Mouse (Mus musculus) limb, embryonic 10.5 days (tissue): ENCODE measurements around the gene Tmem196. TPM values are rescaled to one million over a fixed set of nuclear protein-coding genes. Genes with fewer than 3 reads are reported as not detected.
A peak's percentile ranks its signal among the peaks of the same experiment; 100 is the strongest.
"Not testable (repeated sequence)": the region's sequence is repeated elsewhere in the genome, so short reads cannot be mapped to it uniquely, and the experiment has no call there.

Experiments
- DNase-seq: peaks from one replicate; pipeline ENCODE4 v3.0.0-alpha.2; 2017; ENCODE audit warnings: low spot score
- H3K27ac ChIP-seq: fragments of 300-500 bp; sonication (generic); 2 replicates; pipeline ENCODE4 v1.5.1; 2016; ENCODE audit warnings: mild to moderate bottlenecking
- H3K27me3 ChIP-seq: fragments of 300-500 bp; sonication (generic); 2 replicates; pipeline ENCODE4 v1.6.1; 2016; ENCODE audit warnings: low read depth, mild to moderate bottlenecking; ENCODE audit not compliant: poor library complexity, severe bottlenecking
- H3K36me3 ChIP-seq: fragments of 300-500 bp; sonication (generic); 2 replicates; pipeline ENCODE4 v1.6.1; 2016; ENCODE audit warnings: mild to moderate bottlenecking, moderate library complexity
- H3K4me1 ChIP-seq: fragments of 300-500 bp; sonication (generic); 2 replicates; pipeline ENCODE4 v1.6.1; 2016
- H3K4me3 ChIP-seq: fragments of 300-500 bp; sonication (generic); 2 replicates; pipeline ENCODE4 v1.5.1; 2016; ENCODE audit warnings: mild to moderate bottlenecking, moderate library complexity
- H3K9me3 ChIP-seq: fragments of 300-500 bp; sonication (generic); replicated peaks from 2 replicates; pipeline ENCODE4 v1.6.1; 2016; ENCODE audit warnings: mild to moderate bottlenecking
- WGBS: fragments of 180-500 bp; shearing (Covaris S2); methylation state at CpG from one replicate; pipeline ENCODE4 v1.1.7; 2016; 5-methylcytosine and 5-hydroxymethylcytosine counted together
- polyA plus RNA-seq: library from polyadenylated mRNA; unstranded; fragments of >200 nt; fragmentation: Nextera tagmentation; extraction: Ambion mirVana; gene quantifications from 2 replicates; pipeline ENCODE4 v1.2.1, GENCODE M21; 2016

The Tmem196 gene
- 0.15 TPM in 1 of 2 replicates, not detected in the other for polyA plus RNA-seq

DNA sequence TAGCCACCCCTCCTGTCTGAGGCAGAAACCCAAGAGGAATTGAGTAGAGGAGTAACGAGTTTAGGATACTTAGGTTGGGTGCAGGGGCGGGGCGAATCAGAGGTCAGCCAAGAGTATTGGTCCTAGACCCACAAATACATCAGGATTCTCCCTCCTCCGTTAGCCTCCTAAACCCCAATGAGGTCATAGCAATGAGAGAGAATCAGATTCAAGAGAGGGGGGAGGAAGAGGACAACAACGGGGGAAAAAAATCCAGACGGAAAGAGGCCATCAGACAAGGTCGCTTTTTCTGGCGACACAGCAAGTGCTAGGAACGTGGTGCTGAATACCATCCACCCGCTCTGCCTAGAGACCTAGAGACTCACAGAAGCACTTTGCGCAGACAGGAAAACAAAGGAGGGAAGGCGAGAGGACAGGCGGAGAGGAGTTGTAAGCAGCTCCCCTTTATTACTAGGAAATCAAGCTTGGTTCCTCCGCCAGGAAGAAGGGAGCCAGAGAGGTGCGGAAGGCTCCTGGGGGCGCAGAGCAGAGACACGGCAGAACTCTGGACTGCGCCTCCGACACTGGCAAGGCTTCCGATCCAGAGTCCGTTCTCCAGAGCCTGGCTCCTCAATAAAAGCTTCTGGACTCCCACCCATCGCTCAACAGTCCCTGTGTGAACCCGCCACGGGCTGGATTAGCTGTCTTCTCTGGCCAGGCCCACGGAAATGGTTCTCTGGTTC is at the start of gene Tmem196:
Gene Tmem196 (plus strand): TSS at position 234 of the 722 bp plus-strand sequence.
- Histone ChIP-seq H3K27me3 (peaks cover 30% of the 10 kb centered on the region), H3K4me1 (peaks cover 14% of the 10 kb centered on the region), H3K4me3 (peak within 1 kb of the TSS; percentile 56), H3K9me3 (no peaks in the 10 kb centered on the region), H3K27ac (peak within 1 kb of the TSS; percentile 53; the same call in 1 of the 2 replicates), H3K36me3 (no peaks in the 10 kb centered on the region)
- peak; percentile 66 for DNase-seq
- WGBS: 3% methylated on average over 25 of the region's 25 CpGs

DNA sequence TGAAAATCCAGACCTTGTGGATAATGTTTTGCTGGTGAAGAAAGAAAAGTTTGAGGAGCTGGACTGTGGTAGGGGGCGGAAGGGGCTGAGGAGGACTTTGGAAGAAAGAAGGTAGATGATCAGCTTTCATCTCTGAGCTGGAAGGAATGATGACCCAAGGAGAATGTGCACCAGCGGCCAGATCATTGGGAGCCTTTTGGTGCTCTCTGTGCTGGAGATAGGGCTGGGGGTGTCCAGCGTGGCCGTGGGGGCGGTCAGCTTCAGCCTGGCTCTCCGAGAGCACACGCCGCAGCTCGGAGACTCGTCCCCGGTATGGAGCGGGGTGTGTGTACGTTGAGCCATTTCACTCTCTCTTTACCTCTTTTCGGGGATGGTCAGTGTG is 680 bp downstream of the Tmem196 start:
- 5% methylated on average over 14 of the region's 14 CpGs for WGBS
- Histone ChIP-seq H3K36me3 (no peaks in the 10 kb centered on the region), H3K9me3 (no peaks in the 10 kb centered on the region), H3K27ac (peak overlapping the region; percentile 53; the same call in 1 of the 2 replicates), H3K4me3 (peak overlapping the region; percentile 56), H3K27me3 (peaks cover 30% of the 10 kb centered on the region), H3K4me1 (peaks cover 14% of the 10 kb centered on the region)
- DNase-seq: no peak

DNA sequence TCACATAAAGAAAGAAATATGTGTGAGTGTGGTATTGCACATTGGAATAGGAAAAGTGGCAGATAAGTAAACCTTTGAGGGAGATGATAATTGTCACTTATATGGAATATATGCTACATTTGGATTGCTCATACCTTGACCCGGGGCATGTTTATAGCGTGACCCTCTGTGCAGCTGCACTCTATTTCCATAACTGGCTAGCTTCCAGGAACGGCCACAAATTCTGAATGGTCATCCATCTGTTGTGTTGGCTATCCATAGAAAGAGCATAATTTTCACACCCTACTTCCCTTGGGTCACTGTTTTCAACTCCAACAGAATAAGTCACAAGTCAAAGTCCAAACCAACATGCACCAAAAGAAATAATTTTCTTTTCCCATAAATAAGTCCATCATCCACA is 11.4 kb downstream of the Tmem196 start:
- H3K27me3 ChIP-seq: no peaks in the 10 kb centered on the region
- H3K27ac ChIP-seq: no peak overlapping the region
- H3K4me3 ChIP-seq: no peak overlapping the region
- H3K9me3 ChIP-seq: no peaks in the 10 kb centered on the region
- no peaks in the 10 kb centered on the region for H3K36me3 ChIP-seq
- H3K4me1 ChIP-seq: no peaks in the 10 kb centered on the region
- 86% methylated on average over 3 of the region's 3 CpGs for WGBS
- DNase-seq: no peak

DNA sequence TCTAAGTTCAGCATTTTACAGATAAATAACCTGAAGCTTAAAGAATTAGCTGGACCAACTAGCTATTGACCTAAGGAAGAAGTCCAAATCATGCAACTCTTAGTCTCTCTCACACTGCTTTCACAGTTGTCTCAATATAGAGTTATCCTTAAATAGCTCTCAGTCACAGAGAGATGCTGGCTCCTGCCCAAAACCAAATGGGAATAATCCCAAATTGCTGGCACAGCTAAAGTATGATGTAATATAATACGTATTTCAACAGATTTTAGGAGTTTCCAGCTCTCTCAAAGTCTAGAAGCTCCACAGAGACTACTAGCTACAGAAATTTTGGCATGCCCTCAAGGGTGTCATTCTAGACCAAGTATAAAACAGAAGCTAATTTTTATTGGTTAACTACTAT is 15.1 kb downstream of the Tmem196 start:
- H3K27me3 ChIP-seq: no peaks in the 10 kb centered on the region
- DNase-seq: no peak
- no peaks in the 10 kb centered on the region for H3K9me3 ChIP-seq
- H3K27ac ChIP-seq: no peak overlapping the region
- H3K36me3 ChIP-seq: no peaks in the 10 kb centered on the region
- H3K4me1 ChIP-seq: no peaks in the 10 kb centered on the region
- H3K4me3 ChIP-seq: no peak overlapping the region
- WGBS: 73% methylated on average over 1 of the region's 1 CpGs

DNA sequence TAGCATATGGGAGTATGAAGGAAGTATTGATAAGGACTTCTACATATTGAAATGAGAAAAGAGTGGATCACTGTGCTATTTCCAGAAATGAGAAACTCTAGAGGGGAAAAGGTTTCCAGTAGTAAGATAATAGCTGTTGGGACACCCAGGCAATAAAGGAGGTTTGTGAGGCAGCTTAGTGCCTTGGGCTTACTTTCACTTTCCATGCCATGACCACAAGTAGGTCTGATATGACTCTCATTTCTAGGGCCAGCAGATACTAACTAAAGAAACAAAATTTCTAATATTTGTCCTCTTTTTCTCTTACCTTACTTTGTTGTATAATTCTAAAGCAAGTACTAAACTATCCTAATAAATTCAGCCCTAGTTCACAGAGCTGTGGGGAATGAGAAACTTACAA is 19.8 kb downstream of the Tmem196 start:
- H3K4me3 ChIP-seq: no peak overlapping the region
- H3K4me1 ChIP-seq: no peaks in the 10 kb centered on the region
- no peaks in the 10 kb centered on the region for H3K36me3 ChIP-seq
- H3K9me3 ChIP-seq: no peaks in the 10 kb centered on the region
- no peak for DNase-seq
- no peak overlapping the region for H3K27ac ChIP-seq
- H3K27me3 ChIP-seq: no peaks in the 10 kb centered on the region

DNA sequence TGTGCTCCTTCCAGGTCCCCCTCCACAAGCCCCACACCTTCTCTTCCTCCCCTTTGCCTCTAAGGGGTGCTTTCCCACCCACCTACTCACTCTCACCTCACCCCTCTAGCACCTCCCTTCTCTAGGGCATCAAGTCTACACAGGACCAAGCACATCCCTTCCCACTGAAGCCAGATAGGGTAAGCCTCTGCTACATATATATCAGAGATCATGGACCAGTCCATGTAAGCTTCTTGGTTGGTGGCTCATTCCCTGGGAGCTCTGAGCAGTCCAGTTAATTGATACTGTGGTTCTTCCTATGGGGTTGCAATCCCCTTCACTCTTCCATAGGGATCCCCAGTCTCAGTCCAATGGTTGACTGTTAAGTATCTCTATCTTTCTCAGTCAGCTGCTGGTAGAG is 24.4 kb downstream of the Tmem196 start:
- H3K4me3 ChIP-seq: no peak overlapping the region
- no peak for DNase-seq

DNA sequence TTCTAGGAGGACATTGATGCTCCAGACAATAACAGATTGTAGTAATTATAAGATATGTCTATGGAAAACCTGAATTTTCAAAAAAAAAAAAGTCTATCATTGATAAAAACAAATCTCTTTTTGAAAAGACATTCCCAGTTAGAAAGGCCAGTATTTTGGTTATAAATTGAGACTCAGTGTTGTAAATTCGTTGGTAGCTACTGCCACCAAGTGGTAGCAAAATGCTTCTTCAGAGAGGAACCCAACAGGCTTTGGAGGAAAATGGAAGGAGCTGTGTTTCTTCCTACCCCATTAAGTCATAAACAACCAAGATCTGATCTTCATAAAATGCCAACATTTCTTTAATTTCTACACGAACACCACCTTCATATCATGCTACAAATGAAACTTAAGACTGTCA is 36.1 kb downstream of the Tmem196 start:
- Histone ChIP-seq H3K36me3 (no peaks in the 10 kb centered on the region), H3K4me1 (no peaks in the 10 kb centered on the region), H3K4me3 (no peak overlapping the region), H3K9me3 (no peaks in the 10 kb centered on the region), H3K27me3 (no peaks in the 10 kb centered on the region), H3K27ac (no peak overlapping the region)
- 3% methylated on average over 2 of the region's 2 CpGs for WGBS
- peak; percentile 38 for DNase-seq

More for the DNA sequence above, 24.4 kb downstream of the Tmem196 start:
- H3K27me3 ChIP-seq: no peaks in the 10 kb centered on the region
- H3K27ac ChIP-seq: no peak overlapping the region
- H3K36me3 ChIP-seq: no peaks in the 10 kb centered on the region
- no peaks in the 10 kb centered on the region for H3K4me1 ChIP-seq
- H3K9me3 ChIP-seq: no peaks in the 10 kb centered on the region

DNA sequence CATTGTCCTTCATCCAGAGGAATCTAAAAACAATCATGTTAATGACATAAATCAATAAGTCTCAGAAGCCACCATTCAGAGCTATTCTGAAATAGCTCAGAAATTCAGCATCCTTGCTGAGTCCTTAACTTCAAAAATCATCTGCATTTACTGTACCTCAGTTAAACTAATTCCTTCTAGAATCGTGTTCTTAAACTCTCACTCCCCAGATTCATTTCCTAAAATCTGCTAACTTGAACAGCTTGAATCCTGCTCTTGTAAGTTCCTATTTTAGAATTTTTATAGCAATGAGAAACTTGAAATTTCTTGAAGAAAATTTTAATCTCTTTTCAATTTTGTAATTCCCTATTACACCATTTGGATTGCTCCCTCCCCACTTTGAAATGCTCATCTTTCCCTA is 52.6 kb downstream of the Tmem196 start:
- Histone ChIP-seq H3K4me3 (no peak overlapping the region), H3K27me3 (no peaks in the 10 kb centered on the region), H3K4me1 (no peaks in the 10 kb centered on the region), H3K36me3 (no peaks in the 10 kb centered on the region), H3K9me3 (no peaks in the 10 kb centered on the region), H3K27ac (no peak overlapping the region)
- no peak for DNase-seq
- WGBS: 78% methylated on average over 1 of the region's 1 CpGs

DNA sequence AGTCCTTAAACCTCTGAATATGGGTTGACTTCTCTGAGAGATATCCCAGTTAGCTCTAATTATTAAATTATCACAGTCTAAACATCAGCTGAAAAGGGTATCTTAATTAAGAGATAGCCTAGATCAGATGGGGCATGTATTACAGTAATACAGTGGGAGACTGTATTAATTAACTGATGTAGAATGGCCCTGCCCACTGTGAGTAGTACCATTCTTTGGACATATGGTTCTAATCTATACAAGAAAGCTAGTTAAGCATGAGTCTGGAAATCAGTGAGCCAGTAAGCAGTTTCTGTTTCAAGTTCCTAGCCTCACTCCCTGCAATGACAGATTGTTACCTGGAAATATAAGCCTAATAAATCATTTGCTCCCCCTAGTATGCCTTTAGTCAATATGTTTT is 58.7 kb downstream of the Tmem196 start:
- Histone ChIP-seq H3K4me1 (0 out of 2 replicates have a peak, but pooled peaks cover 3% of the 10 kb centered on the region), H3K36me3 (no peaks in the 10 kb centered on the region), H3K27ac (no peak overlapping the region), H3K4me3 (no peak overlapping the region), H3K27me3 (no peaks in the 10 kb centered on the region), H3K9me3 (no peaks in the 10 kb centered on the region)
- no peak for DNase-seq

DNA sequence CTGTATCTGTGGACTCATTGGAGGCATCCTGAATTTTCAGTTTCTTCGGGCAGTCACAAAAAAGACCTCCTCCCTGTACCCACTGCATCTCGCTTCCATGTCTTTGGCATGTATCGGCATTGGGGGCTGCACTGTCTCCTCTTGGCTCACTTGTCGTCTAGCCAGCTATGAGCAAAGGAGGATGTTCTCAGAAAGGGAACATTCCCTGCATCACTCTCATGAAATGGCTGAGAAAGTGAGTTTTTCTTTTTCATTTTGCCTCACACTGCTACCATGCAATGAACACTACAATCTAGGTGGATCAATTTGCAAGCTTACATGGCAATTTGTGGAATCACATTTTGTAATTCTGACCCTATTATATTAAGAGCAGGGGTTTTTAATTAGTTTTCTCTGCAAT is 69.1 kb downstream of the Tmem196 start:
- H3K27ac ChIP-seq: no peak overlapping the region
- H3K27me3 ChIP-seq: no peaks in the 10 kb centered on the region
- WGBS: 82% methylated on average over 4 of the region's 4 CpGs
- no peaks in the 10 kb centered on the region for H3K36me3 ChIP-seq
- H3K4me3 ChIP-seq: no peak overlapping the region
- no peaks in the 10 kb centered on the region for H3K9me3 ChIP-seq
- no peak for DNase-seq
- no peaks in the 10 kb centered on the region for H3K4me1 ChIP-seq

DNA sequence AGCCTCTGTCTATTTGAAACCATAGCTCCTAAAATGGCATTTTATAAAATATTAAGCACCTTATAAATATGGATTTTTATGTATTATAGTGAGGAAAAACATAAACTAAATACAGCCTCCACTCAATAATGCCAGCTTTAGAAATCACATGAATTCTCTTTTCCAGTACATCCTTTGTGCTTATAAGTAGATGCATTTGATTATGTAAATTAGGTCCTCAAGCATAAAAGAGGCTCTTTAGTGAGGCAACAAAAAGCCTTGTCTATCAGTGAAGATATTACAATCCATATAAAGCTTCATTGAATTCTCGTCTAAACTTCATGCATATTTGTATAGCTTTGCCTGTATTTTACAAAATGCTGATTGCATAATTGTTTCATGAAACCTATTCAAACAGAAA is 69.6 kb downstream of the Tmem196 start:
- Histone ChIP-seq H3K4me3 (no peak overlapping the region), H3K4me1 (no peaks in the 10 kb centered on the region), H3K27me3 (no peaks in the 10 kb centered on the region), H3K9me3 (no peaks in the 10 kb centered on the region), H3K27ac (no peak overlapping the region), H3K36me3 (no peaks in the 10 kb centered on the region)
- 82% methylated on average over 1 of the region's 1 CpGs for WGBS
- DNase-seq: no peak

DNA sequence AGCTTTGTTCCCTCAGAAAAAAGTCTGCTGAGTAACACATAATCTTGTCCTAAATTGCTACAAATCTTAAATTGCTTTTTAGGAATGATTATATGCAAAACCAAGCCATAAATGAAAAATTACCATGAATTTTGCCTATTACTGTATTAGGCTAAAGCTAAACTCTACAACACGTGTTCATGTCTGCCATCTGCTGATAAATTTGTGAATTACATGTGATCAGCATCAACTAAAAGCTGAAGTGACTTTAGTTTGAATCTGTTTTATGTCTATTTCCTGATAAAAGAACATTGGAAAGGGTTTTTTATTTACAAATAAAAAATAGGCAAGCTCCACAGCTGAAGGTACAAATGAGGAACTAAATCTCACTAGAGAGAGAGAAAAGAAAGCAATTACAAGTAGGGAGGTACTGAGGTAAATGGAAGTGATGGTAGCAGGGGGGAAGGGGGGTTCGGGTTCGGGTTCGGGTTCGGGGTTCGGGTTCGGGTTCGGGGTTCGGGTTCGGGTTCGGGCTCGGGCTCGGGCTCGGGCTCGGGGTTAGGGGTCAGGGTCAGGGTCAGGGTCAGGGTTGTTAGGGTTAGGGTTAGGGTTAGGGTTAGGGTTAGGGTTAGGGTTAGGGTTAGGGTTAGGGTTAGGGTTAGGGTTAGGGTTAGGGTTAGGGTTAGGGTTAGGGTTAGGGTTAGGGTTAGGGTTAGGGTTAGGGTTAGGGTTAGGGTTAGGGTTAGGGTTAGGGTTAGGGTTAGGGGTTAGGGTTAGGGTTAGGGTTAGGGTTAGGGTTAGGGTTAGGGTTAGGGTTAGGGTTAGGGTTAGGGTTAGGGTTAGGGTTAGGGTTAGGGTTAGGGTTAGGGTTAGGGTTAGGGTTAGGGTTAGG is 82.7 kb downstream of the Tmem196 start:
- not testable (repeated sequence) for H3K36me3 ChIP-seq, H3K4me1 ChIP-seq, DNase-seq, H3K9me3 ChIP-seq, H3K27me3 ChIP-seq, H3K4me3 ChIP-seq, H3K27ac ChIP-seq
- WGBS: 87% methylated on average over 15 of the region's 15 CpGs
